Mouse (Mus musculus) central nervous system, embryonic 14 days (tissue): Measurements from ENCODE around the gene Hist1h4j. TPM values are rescaled to one million over a fixed set of nuclear protein-coding genes. Genes with fewer than 3 reads are reported as not detected.

ENCODE experiments used
- polyA plus RNA-seq: library from polyadenylated mRNA; depleted of rRNA; stranded (reverse); fragments of >200 nt; gene quantifications from 2 replicates; pipeline ENCODE4 v1.2.3, GENCODE M21; 2012; rRNA removed

Hist1h4j gene
- 11.4 and 17.3 TPM in 2 replicates for polyA plus RNA-seq

DNA sequence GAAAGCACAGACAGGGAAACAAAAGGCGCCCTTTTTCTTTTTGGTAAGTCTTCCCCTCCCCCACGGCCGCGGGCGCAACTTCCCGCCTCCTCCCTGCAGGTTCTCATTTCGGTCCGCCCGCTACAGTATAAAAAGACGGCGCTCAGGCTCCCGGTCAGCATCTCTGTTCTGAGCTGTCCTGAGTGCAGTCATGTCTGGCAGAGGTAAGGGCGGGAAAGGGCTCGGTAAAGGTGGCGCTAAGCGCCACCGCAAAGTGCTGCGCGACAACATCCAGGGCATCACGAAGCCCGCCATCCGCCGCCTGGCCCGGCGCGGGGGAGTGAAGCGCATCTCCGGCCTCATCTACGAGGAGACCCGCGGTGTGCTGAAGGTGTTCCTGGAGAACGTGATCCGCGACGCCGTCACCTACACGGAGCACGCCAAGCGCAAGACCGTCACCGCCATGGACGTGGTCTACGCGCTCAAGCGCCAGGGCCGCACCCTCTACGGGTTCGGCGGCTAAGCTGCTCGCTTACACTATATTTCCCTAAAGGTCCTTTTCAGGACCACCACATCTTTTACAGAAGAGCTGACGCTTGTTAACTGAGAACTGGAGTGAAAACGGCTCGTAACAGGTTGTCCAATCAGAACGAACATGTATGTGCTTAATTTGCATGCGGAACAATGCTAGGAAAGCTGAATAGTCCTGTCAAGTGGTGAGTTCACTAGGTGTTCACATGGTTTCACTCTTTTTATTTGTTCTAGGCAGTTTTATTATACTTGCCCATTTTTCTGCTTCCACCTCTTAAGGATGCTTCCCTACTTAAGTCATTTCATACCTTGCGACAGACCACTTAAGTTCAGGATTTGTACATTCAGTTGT lies at the start of gene Hist1h4j:
TSS of gene Hist1h4j (plus strand) at position 159 of the 862 bp plus-strand sequence.

DNA sequence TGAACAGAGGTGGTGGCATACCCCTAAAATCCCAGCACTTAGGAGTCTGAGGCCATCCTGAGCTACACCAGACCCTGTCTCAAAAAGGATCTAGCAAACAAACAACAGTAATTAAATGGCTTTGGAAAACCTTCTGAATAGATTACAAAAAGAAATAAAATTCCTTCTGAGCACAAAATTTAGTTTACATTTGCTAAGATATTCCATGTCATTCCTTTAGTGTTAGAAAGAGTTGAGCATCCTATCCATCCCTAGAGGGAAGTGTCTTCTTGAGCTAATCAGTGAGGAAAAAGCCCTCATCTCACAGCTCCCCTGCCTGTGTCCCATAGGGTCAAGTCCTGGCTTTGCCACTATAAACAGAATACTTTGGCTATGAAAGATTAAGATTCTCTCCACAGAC lies 37.1 kb upstream of the Hist1h4j start, which contains the start of gene Olfr1359:
TSS of gene Olfr1359 (plus strand) at position 301 of the 400 bp plus-strand sequence.

DNA sequence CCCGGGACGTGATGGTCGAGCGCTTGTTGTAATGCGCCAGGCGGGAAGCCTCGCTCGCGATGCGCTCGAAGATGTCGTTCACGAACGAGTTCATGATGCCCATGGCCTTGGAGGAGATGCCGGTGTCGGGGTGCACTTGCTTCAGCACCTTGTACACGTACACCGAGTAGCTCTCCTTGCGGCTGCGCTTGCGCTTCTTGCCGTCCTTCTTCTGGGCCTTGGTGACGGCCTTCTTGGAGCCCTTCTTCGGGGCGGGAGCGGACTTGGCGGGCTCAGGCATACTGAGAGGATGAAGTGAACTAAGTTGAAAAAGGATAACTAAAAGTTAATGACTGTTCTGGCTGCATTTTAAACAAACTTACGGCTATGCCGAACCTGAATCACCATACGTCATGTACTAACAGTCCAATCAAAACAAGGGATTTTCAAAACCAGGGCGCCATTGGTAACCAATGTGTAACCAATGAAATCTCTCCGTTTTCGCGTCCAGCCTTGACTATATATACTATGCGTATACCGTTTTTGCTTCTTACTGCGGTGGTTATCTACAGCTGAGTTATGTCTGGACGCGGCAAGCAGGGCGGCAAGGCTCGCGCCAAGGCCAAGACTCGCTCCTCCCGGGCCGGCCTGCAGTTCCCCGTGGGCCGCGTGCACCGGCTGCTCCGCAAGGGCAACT lies 18.9 kb upstream of the Hist1h4j start, which contains the start of the genes Hist1h2bl and Hist1h2ai:
TSS of gene Hist1h2bl (minus strand) at position 280 of the 676 bp plus-strand sequence.
TSS of gene Hist1h2ai (plus strand) at position 559 of the 676 bp plus-strand sequence.

DNA sequence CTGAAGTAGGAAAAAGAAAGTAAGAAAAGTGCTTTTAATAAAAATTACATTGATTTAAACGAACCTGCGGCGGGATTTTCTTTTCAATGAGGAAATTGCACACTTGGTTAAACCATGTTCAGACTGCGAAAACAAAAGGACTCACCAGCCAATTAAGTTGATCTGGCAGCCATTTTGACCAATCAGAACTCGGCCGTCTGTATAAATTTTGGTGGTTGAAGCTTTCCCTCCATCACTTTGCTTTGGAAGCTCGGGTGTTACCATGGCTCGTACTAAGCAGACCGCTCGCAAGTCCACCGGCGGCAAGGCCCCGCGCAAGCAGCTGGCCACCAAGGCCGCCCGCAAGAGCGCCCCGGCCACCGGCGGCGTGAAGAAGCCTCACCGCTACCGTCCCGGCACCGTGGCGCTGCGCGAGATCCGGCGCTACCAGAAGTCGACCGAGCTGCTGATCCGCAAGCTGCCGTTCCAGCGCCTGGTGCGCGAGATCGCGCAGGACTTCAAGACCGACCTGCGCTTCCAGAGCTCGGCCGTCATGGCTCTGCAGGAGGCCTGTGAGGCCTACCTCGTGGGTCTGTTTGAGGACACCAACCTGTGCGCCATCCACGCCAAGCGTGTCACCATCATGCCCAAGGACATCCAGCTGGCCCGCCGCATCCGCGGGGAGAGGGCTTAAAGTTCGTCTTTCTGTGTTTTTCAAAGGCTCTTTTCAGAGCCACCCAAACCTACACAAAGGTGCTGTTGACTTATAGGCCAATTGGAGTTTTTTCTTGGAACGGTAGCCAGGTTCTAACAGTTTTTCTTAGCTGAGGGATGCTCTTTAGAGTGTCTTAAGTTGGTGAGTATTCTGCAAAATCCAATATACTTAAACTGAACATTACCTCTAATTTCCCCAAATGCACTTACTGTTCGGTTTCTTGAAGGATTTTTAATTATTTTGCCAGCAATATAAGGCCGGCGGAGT lies 17.2 kb upstream of the Hist1h4j start, which contains the start of gene Hist1h3h:
TSS of gene Hist1h3h (plus strand) at position 263 of the 961 bp plus-strand sequence.

DNA sequence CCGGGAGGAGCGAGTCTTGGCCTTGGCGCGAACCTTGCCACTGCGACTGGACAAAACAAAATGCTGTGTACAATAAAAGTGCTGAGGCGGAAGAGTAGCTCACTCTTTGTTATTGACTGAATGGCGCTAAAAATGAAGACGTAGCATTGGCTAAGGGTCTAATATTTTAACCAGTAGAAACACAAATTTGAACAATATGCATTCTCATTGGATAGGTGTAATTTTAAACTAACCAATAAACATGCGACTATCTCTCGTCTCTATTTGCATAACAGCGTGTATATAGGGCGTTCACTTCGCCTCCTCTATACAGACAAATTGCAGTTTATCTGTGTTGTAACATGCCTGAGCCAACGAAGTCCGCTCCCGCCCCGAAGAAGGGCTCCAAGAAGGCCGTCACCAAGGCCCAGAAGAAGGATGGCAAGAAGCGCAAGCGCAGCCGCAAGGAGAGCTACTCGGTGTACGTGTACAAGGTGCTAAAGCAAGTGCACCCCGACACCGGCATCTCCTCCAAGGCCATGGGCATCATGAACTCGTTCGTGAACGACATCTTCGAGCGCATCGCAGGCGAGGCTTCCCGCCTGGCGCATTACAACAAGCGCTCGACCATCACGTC lies 13.0 kb upstream of the Hist1h4j start, which contains the start of gene Hist1h2bm:
TSS of gene Hist1h2bm (plus strand) at position 288 of the 616 bp plus-strand sequence.

DNA sequence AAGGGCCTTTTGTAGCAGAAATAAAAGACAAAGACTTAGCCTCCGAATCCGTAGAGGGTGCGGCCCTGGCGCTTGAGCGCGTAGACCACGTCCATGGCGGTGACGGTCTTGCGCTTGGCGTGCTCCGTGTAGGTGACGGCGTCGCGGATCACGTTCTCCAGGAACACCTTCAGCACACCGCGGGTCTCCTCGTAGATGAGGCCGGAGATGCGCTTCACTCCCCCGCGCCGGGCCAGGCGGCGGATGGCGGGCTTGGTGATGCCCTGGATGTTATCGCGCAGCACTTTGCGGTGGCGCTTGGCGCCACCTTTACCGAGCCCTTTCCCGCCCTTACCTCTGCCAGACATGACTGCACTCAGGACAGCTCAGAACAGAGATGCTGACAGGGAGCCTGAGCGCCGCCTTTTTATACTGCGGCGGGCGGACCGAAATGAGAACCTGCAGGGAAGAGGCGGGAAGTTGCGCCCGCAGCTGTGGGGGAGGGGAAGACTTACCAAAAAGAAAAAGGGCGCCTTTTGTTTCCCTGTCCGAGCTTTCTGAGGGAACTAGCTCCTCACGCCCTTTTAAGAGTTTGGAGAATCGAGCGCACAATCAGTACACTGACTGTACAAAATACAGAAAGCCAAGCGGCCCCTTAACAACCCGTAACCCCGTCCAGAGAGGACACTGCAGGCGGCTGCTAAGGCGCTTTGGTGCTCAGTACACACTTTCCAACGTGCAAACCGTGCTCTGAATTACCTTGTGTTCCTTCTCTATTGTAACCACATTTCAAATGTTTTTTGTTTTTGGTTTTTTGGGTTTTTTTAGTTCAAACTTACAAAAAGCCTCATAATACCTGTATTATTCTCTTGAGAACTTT lies 15.5 kb downstream of the Hist1h4j start, which contains the start of gene Hist1h4k:
TSS of gene Hist1h4k (minus strand) at position 347 of the 859 bp plus-strand sequence.

DNA sequence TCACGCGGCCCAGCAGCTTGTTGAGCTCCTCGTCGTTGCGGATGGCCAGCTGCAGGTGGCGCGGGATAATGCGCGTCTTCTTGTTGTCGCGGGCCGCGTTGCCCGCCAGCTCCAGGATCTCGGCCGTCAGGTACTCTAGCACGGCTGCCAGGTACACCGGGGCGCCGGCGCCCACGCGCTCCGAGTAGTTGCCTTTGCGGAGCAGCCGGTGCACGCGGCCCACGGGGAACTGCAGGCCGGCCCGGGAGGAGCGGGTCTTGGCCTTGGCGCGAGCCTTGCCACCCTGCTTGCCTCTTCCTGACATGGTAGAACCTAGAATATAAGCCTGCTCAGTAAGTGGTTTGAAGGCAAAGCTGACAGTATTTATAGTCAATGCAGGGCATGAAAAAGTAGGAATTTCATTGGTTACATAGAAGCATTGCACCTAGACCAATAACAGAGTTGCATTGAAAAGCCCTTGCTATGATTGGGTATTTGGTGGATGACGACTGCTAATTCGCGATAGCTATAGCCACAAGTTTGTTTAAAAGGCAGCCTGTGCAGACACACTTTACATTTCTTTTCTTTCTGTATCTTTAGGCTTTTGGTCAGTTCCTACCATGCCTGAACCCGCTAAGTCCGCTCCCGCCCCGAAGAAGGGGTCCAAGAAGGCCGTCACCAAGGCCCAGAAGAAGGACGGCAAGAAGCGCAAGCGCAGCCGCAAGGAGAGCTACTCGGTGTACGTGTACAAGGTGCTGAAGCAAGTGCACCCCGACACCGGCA lies 18.8 kb downstream of the Hist1h4j start, which contains the start of the genes Hist1h2ak and Hist1h2bn:
TSS of gene Hist1h2ak (minus strand) at position 304 of the 762 bp plus-strand sequence.
TSS of gene Hist1h2bn (plus strand) at position 600 of the 762 bp plus-strand sequence.

DNA sequence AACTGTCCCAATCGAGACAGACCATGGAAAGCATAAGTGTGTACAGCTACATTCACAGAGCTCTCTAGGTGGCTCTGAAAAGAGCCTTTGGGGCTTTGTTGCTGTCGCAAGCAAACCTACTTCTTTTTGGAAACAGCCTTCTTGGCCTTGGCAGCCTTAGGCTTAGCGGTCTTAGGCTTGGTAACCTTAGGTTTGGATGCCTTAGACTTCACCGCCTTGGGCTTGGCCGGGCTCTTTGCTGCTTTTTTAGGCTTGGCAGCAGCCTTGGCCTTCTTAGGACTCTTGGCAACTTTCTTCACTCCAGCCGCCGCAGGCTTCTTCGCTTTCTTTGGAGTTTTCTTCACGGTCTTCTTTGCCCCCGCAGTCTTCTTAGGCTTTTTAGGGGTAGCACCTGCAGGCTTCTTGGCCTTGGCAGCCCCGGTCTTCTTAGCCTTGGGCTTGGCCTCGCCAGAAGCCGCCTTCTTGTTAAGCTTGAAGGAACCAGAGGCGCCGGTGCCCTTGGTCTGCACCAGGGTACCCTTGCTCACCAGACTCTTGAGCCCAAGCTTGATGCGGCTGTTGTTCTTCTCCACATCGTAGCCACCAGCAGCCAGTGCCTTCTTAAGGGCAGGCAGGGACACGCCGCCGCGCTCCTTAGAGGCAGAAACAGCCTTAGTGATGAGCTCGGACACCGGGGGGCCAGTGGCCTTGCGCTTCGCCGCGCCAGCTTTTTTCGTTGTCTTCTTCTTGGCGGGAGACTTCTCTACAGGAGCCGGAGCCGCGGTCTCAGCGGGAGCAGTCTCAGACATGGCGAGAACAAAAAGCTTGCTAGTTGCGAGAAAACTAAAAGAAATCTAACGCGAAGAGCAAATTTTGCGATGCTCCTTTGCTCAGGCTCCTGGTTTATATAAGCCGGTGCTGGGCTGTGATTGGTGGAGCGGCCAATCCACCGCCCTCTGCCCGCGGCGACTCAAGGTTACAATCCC lies 45.2 kb downstream of the Hist1h4j start, which contains the start of gene Hist1h1b:
TSS of gene Hist1h1b (minus strand) at position 859 of the 965 bp plus-strand sequence.

DNA sequence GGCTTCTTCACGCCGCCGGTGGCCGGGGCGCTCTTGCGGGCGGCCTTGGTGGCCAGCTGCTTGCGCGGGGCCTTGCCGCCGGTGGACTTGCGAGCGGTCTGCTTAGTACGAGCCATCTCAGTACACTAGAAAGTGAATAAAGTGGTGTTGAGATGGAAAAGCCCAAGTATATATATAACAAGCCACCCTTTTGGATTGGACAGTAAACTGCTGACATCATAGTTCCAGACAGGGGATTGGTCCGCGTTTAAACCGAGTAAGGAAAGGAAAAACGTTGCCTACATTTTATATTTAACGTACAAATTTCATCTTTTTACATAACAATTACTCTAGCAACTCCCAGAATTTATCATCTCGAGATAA lies 48.4 kb downstream of the Hist1h4j start, which contains the start of gene Hist1h3i:
TSS of gene Hist1h3i (minus strand) at position 116 of the 363 bp plus-strand sequence.

Other genes starting within 250 kb of the Hist1h4j start
- 0.29 and 0.33 TPM in 2 replicates for gene AK157302, start 239.8 kb upstream of the Hist1h4j start, polyA plus RNA-seq
- 4.1 and 4.4 TPM in 2 replicates for gene Gm11273, start 233.6 kb upstream of the Hist1h4j start, polyA plus RNA-seq
- 10.2 and 11.0 TPM in 2 replicates for gene Zkscan8, start 203.9 kb upstream of the Hist1h4j start, polyA plus RNA-seq
- not detected in 2 replicates for gene Olfr1366, start 192.3 kb upstream of the Hist1h4j start, polyA plus RNA-seq
- not detected in 2 replicates for gene Olfr1535, start 175.2 kb upstream of the Hist1h4j start, polyA plus RNA-seq
- not detected in 2 replicates for gene Olfr1364, start 153.3 kb upstream of the Hist1h4j start, polyA plus RNA-seq
- gene Olfr1362, start 121.0 kb upstream of the Hist1h4j start, polyA plus RNA-seq: not detected in 2 replicates
- not detected in 2 replicates for gene Olfr11, start 92.5 kb upstream of the Hist1h4j start, polyA plus RNA-seq
- not detected in 2 replicates for gene Olfr1361, start 71.7 kb upstream of the Hist1h4j start, polyA plus RNA-seq
- not detected in 2 replicates for gene Olfr1360, start 57.7 kb upstream of the Hist1h4j start, polyA plus RNA-seq
- not detected in 2 replicates for gene Olfr1359, start 37.0 kb upstream of the Hist1h4j start, polyA plus RNA-seq
- gene Hist1h2bl, start 18.9 kb upstream of the Hist1h4j start, polyA plus RNA-seq: 6.6 and 13.7 TPM in 2 replicates
- 11.5 and 14.4 TPM in 2 replicates for gene Hist1h2ai, start 18.6 kb upstream of the Hist1h4j start, polyA plus RNA-seq
- 23.9 and 36.2 TPM in 2 replicates for gene Hist1h3h, start 17.4 kb upstream of the Hist1h4j start, polyA plus RNA-seq
- 6.2 and 11.0 TPM in 2 replicates for gene Hist1h2bm, start 13.0 kb upstream of the Hist1h4j start, polyA plus RNA-seq
- gene Hist1h4k, start 15.4 kb downstream of the Hist1h4j start, polyA plus RNA-seq: 23.8 and 36.9 TPM in 2 replicates
- gene Hist1h2ak, start 18.8 kb downstream of the Hist1h4j start, polyA plus RNA-seq: 18.5 and 25.0 TPM in 2 replicates
- 5.4 and 11.4 TPM in 2 replicates for gene Hist1h2bn, start 19.1 kb downstream of the Hist1h4j start, polyA plus RNA-seq
- 3.8 and 6.4 TPM in 2 replicates for gene Hist1h1b, start 45.6 kb downstream of the Hist1h4j start, polyA plus RNA-seq
- gene Hist1h3i, start 48.3 kb downstream of the Hist1h4j start, polyA plus RNA-seq: 22.6 and 39.5 TPM in 2 replicates
- 4.9 and 9.4 TPM in 2 replicates for gene Hist1h2an, start 52.2 kb downstream of the Hist1h4j start, polyA plus RNA-seq
- 1.1 and 1.5 TPM in 2 replicates for gene Hist1h2bp, start 52.4 kb downstream of the Hist1h4j start, polyA plus RNA-seq
- 8.2 and 8.5 TPM in 2 replicates for gene Hist1h2bq, start 75.1 kb downstream of the Hist1h4j start, polyA plus RNA-seq
- 0.21 TPM in 1 of 2 replicates, not detected in the other for gene Hist1h2ao, start 75.4 kb downstream of the Hist1h4j start, polyA plus RNA-seq
- 0.50 TPM in 1 of 2 replicates, not detected in the other for gene Hist1h4m, start 76.7 kb downstream of the Hist1h4j start, polyA plus RNA-seq
- gene Hist1h4n, start 97.1 kb downstream of the Hist1h4j start, polyA plus RNA-seq: 20.1 and 31.8 TPM in 2 replicates
- 31.6 and 43.2 TPM in 2 replicates for gene Hist1h2ap, start 98.4 kb downstream of the Hist1h4j start, polyA plus RNA-seq
- gene Hist1h2br, start 98.7 kb downstream of the Hist1h4j start, polyA plus RNA-seq: 3.8 and 12.2 TPM in 2 replicates
- 13.1 and 15.7 TPM in 2 replicates for gene Zfp184, start 210.0 kb downstream of the Hist1h4j start, polyA plus RNA-seq
- gene Pom121l2, start 246.1 kb downstream of the Hist1h4j start, polyA plus RNA-seq: not detected in 2 replicates